Mouse (Mus musculus) megakaryocyte-erythroid progenitor cell, adult 5-6 weeks (primary cell): ENCODE results near the gene Tlcd2. TPM values are rescaled to one million over a fixed set of nuclear protein-coding genes. Genes with fewer than 3 reads are reported as not detected.
A peak's percentile ranks its signal among the peaks of the same experiment; 100 is the strongest.

Experiments
- ATAC-seq: replicated peaks from 2 replicates; pipeline ENCODE4 v1.8.0; 2016; ENCODE audit warnings: mild to moderate bottlenecking, inconsistent platforms; ENCODE audit not compliant: severe bottlenecking, poor library complexity, low FRiP score, low TSS enrichment
- total RNA-seq, 2 experiments: library from RNA; stranded (forward) in 1 of 2; stranded (reverse) in 1 of 2; fragments of 200-1000, 215-1000 nt in 1 of 2; fragments of >200 nt in 1 of 2; fragmentation: Nextera tagmentation in 1 of 2; gene quantifications; 2 replicates each; pipeline ENCODE4 v1.2.3; 2014 to 2017

The Tlcd2 gene
- total RNA-seq (2014; fragmentation: Nextera tagmentation) (13.8 and 19.9 TPM in 2 replicates), total RNA-seq (2017) (9.5 and 14.7 TPM in 2 replicates)

DNA sequence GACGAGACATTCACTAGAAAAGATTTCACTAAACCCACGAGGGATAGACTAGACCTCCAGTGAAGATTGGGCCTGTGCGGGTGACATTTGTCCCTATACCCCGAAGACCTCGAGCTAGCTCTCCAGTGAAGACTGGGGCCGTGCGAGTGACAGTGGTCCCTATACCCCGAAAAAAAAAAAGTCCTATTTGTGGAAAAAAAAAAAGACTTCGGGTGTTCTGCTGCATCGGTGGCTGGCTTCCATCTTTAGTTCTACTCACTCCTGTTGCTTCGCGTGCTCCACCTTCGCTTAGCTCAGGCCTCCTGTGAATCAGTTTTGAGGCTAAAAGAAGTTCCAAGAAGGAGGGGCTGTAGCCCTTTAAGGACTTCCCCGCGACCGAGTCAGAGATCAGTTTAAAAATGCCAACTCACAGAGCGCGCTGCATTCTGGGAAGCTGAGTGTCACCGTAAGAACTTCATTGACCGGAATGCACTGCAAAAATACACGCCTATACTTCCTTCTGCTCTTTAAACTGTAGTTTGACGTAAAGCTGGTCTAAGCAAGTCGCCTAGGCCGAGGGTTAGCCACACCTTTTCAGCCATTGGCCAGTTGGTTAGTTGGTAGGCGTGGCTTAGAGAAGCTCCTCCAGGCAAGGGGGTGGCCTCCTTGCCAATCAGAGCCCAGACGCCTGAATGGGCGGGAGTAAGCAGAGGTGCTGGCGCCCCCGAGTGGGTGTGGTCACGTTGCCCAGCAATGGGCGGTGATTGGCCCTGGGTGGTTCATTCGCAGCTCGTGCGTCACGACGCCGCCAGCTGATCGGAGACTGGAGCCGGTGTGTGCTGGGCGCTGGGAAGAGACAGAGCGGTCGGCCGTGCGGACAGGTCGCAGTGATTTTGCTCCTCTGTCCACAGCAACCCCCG, at the start of gene Tlcd2:
TSS of gene Tlcd2 (plus strand) at position 872 of the 899 bp plus-strand sequence.
- ATAC-seq: peak; percentile 86

DNA sequence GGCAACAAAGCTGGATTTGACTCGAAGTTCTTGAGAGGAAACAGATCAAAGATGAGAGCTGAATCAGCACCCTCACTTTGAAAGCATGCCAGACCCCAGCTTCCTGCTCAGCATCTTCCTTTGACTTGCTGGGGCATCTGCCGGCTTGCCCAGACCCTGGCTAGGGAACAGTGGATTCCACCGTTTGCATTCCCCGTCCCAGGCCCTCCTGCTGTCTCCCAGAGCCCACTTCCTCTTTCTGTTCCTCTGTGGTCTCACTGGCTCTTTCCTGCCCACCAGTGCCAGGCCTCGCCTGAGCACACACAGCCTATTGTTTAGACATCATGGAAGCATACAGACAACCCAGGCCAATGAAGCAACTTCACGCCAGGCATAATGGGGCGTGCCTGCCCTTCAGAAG, 46.4 kb upstream of the Tlcd2 start:
- peak; percentile 15; the same call in 1 of the 2 replicates for ATAC-seq

DNA sequence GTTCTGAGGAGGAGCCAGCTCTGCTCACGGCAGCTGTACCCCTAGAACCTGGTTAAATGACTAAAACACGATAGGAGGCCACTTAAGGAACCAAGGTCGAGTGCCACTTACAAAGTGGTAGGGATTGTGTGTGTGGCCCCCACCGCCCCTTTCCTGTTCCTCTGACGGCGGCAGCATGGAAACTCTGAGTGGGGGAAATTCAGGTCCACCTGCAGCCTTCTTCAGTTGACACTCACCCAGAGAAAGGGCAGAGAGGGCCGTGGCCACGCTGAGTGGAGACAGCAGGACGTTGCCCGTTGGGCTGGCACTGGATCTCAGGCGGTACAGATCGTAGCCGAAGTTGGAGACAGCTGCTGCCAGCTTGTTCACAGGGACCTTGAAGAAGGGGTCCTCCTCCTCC, 45.5 kb upstream of the Tlcd2 start:
- no peak for ATAC-seq

DNA sequence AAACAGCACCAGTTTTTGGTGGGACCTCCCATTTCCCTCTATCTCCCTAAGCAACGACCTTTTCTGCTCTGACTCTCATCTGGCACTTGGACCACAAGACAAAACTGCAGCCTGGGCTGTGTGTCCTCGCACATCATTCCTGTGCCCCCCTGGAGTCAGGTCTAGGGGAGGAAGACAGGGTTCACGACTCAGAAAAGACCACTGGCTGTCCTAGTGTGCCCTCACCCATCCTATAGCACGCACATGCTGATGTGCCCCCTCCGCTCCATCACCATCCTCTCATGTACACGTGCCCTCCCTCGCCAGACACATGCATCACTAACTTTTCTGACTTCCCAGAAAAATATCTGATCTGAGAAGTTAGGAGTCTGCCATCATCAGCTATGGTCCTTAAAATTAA, 41.5 kb upstream of the Tlcd2 start:
- no peak for ATAC-seq

DNA sequence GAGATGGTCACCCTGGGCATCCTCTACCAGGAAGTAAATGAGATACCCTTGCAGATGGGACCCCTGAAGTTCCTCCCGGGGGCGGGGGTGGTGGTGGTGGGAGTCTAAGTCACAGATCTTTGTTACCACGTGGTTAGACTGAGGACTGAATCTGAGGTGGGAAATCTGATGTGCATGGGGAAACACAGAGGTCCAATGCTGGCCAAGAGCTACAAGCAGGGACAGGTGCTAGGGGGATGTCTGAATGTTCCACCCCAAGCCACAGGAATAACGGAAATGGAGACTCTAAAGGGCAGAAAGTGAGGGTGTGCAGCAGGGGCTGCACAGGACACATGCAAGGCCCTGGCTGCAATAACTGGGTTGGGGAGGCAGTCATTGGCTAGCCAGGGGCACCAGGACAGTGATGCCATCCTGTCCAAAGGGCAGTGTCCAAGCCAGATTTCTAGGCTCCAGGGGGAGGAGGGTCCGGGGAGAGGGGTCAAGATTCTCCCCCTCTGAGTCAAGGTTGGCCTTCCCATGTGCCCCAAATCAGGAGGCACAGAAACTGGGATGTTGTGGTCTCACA, 40.6 kb upstream of the Tlcd2 start:
- no peak for ATAC-seq

DNA sequence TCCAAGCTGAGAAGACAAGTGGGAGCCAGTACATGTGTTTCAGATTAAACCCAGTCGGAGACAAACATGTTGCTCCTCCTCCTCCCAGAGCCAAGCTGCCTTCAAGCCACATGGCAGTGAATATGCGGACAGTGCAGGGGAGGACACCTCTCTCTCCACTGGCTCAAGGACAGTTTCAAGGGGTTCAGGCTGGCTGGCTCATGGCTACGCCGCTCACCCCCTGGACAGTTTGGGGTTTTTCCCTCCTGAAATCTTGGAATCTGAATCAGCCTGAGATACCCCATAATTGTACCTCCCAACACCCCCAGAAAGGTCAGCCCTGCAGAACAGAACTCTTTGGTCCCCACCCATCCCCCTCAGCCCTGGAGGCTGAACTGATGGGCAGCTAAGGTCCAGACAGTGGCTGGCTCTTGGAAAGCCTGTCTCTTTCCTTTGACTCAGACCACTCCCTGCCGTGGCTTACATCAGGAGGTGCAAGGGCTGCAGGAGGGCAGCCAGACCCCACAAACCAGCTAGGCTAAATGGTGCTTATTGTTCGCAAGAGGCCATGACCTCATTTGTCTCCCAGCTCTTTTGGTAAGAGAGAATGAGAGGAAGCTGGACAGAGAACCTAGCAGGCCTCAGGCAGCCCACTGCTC, 40.0 kb upstream of the Tlcd2 start:
- ATAC-seq: no peak

DNA sequence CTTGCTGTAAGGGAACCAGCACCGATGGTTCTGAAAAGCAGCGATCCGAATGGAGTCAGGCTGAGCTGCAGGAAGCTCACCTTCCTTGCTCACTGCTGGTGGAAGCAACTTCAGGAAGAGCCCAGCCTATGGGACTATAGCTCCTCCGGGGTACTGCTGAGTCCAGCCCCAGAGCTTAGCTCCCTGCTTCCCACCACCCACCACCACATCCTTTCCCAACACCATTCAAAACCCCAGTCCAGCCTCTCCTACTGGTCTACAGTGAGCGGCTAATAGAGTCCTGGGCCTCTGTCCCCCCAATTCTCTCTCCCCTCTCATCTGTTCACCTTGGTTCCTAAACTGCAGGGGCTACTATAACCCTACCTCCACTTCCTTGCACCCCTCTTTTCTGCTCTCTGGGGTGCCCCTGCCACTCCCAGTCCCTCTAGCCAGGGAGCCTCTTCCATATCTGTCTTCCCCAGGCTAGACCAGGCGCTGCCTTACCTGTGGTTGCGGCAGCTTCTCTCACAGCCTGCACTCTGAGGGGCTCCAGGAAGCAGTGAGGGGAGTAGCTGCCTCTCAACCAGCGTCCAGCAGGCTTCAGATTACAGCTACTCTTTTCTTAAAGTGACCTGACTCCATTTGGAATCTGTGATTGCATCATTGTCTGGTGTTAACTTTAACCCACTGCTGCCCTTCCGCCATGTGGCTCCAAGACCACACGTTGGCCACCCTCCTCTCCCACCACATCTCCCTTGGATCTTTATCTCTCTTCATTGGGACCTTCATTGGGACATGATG, 39.3 kb upstream of the Tlcd2 start, which contains the start of gene Serpinf1:
TSS of gene Serpinf1 (minus strand) at position 689 of the 780 bp plus-strand sequence.
- no peak for ATAC-seq

DNA sequence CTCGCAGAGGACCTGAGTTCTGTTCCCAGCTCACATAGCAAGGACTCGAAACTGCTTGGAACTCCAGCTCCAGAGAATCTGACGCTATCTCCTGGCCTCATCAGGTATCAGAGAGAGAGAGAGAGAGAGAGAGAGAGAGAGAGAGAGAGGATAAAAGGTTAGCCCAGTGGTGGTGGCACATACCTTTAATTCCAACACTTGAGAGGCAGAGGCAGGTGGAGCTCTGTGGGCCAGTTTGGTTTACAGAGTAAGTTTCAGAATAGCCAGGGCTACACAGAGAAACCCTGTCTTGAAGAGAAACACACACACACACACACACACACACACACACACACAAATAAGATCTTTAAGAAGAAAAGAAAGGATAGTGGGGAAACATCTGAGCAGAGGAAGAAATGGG, 38.4 kb upstream of the Tlcd2 start:
- no peak for ATAC-seq

DNA sequence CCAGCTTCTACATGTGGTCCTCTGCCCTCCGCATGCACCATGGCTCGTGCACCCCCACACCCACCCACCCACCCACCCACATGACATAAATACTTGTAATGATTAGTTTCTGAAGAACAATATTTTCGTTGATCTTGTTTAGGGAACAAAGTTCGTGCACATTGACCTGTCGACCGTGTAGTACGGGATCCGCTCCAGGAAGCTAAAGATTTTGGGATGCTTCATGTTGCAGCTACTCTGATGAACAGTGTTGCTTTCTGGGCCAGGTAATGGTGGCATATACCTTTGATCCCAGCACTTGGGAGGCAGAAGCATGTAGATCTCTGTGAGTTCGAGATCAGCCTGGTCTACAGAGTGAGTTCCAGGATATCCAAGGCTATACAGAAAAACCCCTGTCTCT, 37.5 kb upstream of the Tlcd2 start:
- ATAC-seq: no peak

DNA sequence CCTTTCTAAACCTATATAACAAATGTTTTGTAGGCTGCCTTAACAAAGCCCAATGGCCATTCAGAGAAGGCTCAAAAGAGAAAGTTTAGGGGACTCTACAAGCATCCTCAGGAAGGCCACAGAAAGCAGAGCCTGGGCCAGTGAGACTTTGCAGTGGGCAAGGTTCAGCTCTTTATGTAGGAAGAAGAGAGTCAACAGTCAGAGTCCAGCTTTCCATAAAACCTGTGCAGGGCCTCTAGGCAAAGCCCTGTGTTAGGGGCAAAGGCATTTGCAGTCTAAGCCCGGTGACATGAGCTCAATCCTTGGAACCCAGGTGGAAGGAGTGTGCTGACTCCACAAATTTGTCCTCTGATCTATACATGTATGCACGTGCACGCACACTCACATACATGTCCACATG, 37.1 kb upstream of the Tlcd2 start:
- ATAC-seq: no peak

DNA sequence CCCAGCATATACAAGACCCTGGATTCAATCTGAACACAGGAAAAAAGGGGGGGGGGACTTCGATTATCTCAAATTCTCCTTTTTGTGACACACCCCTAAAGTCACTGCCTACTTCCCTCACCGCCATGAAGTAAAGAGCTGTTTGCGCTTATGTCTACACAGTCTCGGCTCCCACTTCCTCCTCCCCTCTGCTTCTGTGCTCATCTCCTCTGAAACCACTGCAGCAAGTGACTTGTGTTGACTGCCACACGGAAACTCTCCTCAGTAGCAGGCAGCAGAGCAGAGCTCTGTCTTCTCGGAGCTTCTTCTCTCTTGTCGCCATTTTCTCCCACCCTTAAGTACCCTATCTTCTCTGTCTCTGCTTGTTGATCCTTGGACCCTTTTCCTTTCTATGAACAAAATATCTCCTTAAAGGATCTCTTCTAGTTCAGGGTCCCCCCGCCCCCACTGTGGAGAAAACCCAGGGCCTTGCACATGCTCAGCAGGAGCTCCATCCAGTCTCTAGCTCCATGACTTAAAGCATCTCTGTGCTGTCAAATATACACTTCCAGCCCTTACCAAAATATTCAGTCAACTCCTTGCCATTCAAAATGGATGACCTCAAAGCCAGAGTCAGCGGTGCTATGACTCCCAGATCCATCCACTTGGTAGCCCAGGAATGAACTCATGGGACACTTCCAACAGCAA, 32.4 kb upstream of the Tlcd2 start:
- ATAC-seq: no peak

DNA sequence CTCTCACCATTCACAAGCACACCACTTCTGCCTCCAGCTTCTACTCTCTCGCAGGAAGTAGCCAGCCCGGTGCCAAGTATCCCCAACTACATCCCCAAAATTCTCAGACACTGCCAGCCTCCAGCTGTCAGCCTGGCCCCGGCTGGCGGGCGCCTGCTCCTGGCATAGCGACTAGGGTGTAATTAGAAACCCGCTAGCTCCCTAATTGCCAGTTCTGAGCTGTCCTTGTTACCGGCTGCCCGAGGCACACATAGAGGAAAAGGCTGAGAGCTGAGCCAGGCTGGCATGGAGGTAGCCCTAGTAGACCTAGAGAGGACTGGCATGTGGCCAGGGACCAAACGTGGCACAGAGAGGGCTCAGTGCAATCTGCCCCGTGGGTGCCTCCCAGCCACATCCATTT, 30.2 kb upstream of the Tlcd2 start:
- ATAC-seq: no peak

DNA sequence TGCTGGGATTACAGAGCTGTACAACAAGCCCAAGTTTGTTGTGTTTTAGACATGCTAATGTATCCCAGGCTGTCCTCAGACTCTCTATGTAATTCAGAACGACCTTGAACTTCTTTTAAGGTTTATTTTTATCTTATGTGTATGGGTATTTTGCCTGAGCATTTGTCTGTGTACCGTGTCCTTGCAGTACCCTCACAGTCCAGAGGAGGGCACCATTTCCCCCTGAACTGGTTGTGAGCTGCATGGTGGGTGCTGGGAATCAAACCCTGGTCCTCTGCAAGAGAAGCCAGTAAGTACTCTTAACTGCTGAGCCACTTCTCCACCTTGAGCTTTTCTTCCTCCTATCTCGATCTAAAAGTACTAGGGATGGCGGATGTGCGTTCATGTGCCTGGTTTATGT, 27.4 kb upstream of the Tlcd2 start:
- no peak for ATAC-seq

DNA sequence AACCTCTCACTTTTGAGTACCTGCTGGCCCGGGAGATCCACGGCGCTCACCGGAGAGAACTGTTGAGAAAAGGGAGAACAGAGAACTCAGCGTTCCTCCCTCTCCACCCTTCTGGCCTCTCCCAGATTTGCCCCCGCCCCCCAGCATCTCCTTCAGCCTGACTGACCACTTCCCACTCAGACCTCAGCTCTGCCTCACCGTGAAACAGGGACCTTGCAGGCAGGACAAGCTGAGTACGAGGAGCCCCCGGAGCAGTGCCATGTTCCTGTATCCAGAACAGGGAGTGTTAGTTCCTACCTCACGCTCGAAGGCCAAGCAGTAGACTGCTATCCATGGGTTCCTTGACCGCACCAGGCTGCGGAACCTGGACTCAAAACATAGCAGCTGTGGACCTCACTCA, 23.3 kb upstream of the Tlcd2 start:
- no peak for ATAC-seq

DNA sequence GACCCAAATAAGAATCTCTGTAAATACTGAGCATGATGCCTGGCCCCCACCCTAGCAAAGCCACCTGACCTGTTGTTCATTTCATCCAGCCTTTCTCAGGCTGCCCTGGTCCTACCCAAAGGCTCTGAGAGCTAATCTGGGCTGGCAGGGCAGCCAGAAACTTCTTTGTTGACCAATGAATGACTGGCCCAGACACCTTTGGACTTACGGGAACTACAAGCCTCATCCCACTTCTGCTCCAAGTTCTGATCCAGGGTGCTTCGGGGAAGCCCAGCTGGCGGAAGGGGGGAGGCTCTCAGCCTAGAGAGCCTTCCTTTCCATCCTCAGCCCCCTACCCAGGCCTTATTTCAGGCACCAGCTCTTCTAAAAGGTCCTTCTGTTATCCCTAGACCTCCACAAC, 22.7 kb upstream of the Tlcd2 start:
- no peak for ATAC-seq

DNA sequence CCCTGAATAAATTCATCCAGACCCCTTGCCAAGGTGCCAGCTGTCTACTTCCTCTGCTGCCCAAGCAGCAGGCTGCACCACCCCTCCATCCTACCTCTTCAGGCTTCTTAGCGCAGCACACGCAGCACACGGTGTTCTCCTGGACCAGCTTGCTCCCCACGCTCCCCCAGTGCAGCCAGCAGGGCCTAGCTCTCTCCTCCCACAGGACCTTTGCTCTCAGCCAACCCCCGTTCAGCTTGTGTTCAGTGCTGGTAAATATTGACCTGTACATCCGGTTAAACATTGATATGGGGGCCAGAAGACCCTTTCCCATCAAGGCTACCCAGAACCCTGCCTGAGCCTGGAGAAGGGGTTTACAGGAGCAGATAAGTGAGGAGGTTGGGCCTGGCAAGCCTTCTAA, 22.2 kb upstream of the Tlcd2 start, which contains the start of gene Serpinf2:
TSS of gene Serpinf2 (minus strand) at position 229 of the 400 bp plus-strand sequence.
- no peak for ATAC-seq

DNA sequence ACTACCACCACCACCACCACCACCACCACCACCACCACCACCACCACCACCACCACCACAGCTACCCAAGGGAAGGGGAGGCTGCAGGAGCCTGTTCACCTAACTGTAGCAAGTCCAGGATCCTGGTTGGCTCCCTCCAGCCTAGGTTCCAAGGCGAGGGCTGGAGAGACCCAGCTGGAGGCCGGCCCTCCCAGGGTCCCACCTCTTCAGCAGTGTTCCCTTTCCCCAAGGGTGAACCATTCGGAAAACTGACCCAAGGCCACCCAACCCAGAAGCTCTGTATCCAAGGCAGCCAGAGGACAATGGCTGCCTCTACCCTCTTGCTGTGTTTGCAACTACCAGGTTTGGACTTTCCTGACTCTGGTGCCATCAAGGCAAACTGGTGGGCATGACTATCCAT, 21.6 kb upstream of the Tlcd2 start:
- no peak for ATAC-seq

DNA sequence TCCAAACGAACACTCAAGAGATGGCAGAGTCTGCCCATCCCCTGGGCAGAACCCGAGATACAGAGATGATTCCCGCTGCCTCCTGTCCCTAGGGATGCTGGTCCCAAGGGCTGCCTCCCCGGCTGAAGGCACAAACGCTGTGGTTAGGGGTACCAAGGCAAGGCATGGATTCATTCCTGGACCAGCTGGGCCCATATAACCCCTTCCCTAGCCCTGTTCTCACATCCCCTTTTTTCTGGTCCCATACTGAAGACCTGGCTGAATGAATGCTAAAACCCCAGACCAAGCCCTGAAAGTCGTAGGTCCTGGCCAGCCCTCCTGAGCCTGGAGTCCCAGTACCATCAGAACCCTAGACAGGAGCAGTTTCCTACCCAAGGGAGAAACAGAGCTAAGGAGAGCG, 20.5 kb upstream of the Tlcd2 start:
- ATAC-seq: no peak

DNA sequence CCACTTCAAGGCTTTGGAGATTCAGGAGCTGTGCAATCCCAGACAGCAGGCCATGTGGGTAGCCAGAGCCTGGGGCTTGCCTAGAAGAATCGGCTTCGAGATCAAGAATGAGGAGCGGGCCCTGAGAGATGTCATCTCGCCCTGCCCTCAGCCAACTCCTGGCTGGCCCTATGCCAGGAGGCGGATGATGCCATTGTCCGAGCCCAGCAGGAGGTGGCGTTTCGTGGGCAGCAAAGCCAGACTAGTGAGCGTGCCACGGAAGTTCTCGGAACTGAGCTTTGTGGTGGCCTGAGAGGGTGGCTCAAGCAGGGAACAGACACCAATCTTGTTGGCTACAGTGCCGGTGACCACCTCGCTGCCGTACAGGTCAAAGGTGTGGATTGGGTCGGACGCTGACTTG, 19.9 kb upstream of the Tlcd2 start:
- no peak for ATAC-seq
